Mouse (Mus musculus) CH12.LX (cell line): ENCODE data around the gene Tmem131l. TPM values are rescaled to one million over a fixed set of nuclear protein-coding genes. Genes with fewer than 3 reads are reported as not detected.

Experiments used
- DNase-seq: peaks from one replicate; pipeline ENCODE4 v3.0.0-alpha.2; 2013; ENCODE audit errors: extremely low read depth
- H3K27ac ChIP-seq: 2 replicates; pipeline ENCODE4 v1.5.1; 2012; ENCODE audit warnings: low read depth, mild to moderate bottlenecking, control low read depth, moderate library complexity; ENCODE audit not compliant: insufficient read depth
- H3K27me3 ChIP-seq: replicated peaks from 2 replicates; pipeline ENCODE3; 2012; ENCODE audit warnings: inconsistent platforms
- H3K36me3 ChIP-seq, 2 experiments: replicated peaks in 1 of 2; 2 replicates each; pipeline versions ENCODE3 to v1.6.1; 2012; ENCODE audit warnings: inconsistent platforms in 1 of 2, low read length in 1 of 2, mild to moderate bottlenecking in 1 of 2, mixed read lengths in 1 of 2, moderate library complexity in 1 of 2; ENCODE audit not compliant: control insufficient read depth in 1 of 2, insufficient read depth in 1 of 2
- H3K4me1 ChIP-seq, 2 experiments: 2 replicates each; pipeline ENCODE4 v1.6.1; 2012; ENCODE audit warnings: inconsistent platforms in 1 of 2, moderate library complexity in 1 of 2; ENCODE audit not compliant: insufficient read depth in 2 of 2, control insufficient read depth in 1 of 2
- H3K4me2 ChIP-seq: 2 replicates; pipeline ENCODE4 v1.6.1; 2012; ENCODE audit warnings: low read depth, mild to moderate bottlenecking, control low read depth; ENCODE audit not compliant: poor library complexity, insufficient read depth, severe bottlenecking
- H3K4me3 ChIP-seq, 3 experiments: fragments of 150-350 bp in 1 of 3; sonication (generic) in 1 of 3; replicated peaks in 1 of 3; 2 replicates each; pipeline versions ENCODE3 to v1.5.1; 2011 to 2012; ENCODE audit warnings: low read depth in 2 of 3, low read length in 2 of 3, mild to moderate bottlenecking in 2 of 3, moderate library complexity in 2 of 3, control low read depth in 1 of 3, improper control_type of control experiment in 1 of 3, inconsistent platforms in 1 of 3, mixed read lengths in 1 of 3; ENCODE audit not compliant: poor library complexity in 1 of 3
- H3K79me2 ChIP-seq: replicated peaks from 2 replicates; pipeline ENCODE4 v1.6.1; 2012; ENCODE audit warnings: mild to moderate bottlenecking, moderate library complexity; ENCODE audit not compliant: control insufficient read depth, poor library complexity, insufficient read depth, severe bottlenecking; ENCODE audit errors: extremely low read depth
- H3K9ac ChIP-seq: 2 replicates; pipeline ENCODE4 v1.6.1; 2012; ENCODE audit warnings: low read depth, mild to moderate bottlenecking, control low read depth, moderate library complexity; ENCODE audit not compliant: insufficient read depth
- H3K9me3 ChIP-seq: replicated peaks from 2 replicates; pipeline ENCODE3; 2012; ENCODE audit warnings: low read length, inconsistent platforms, mixed read lengths
- BHLHE40 ChIP-seq: IDR thresholded peaks from 2 replicates; pipeline ENCODE4 v1.6.1; 2011; ENCODE audit warnings: mild to moderate bottlenecking, low read depth, low read length, improper control_type of control experiment
- CHD2 ChIP-seq: IDR thresholded peaks from 2 replicates; pipeline ENCODE4 v1.6.1; 2011; ENCODE audit warnings: low read length, improper control_type of control experiment
- CTCF ChIP-seq, 2 experiments: IDR thresholded peaks in 1 of 2; conservative IDR thresholded peaks in 1 of 2; 2 replicates each; pipeline ENCODE4 v1.5.1; 2011 to 2012; ENCODE audit warnings: low read depth in 2 of 2, low read length in 2 of 2, improper control_type of control experiment in 1 of 2, inconsistent platforms in 1 of 2, mild to moderate bottlenecking in 1 of 2, moderate library complexity in 1 of 2
- E2F4 ChIP-seq: IDR thresholded peaks from 2 replicates; pipeline ENCODE4 v1.6.1; 2011; ENCODE audit warnings: low read depth, low read length, improper control_type of control experiment; ENCODE audit not compliant: insufficient replicate concordance
- ELF1 ChIP-seq: IDR thresholded peaks from 2 replicates; pipeline ENCODE4 v1.6.1; 2014; ENCODE audit warnings: low read depth, mild to moderate bottlenecking, inconsistent platforms, low read length, improper control_type of control experiment
- ETS1 ChIP-seq: conservative IDR thresholded peaks from 2 replicates; pipeline ENCODE4 v1.6.1; 2012; ENCODE audit warnings: low read depth, mild to moderate bottlenecking, inconsistent platforms, low read length, improper control_type of control experiment, moderate library complexity
- GABPA ChIP-seq: IDR thresholded peaks from 2 replicates; pipeline ENCODE4 v1.6.1; 2012; ENCODE audit warnings: low read depth, low read length, improper control_type of control experiment, inconsistent platforms; ENCODE audit not compliant: insufficient replicate concordance
- HCFC1 ChIP-seq: IDR thresholded peaks from 2 replicates; pipeline ENCODE4 v1.6.1; 2012; ENCODE audit warnings: low read depth, mild to moderate bottlenecking, inconsistent platforms, low read length, improper control_type of control experiment
- KAT2A ChIP-seq: IDR thresholded peaks from 2 replicates; pipeline ENCODE4 v1.6.1; 2012; ENCODE audit warnings: low read length, improper control_type of control experiment, inconsistent platforms; ENCODE audit not compliant: insufficient replicate concordance
- MAX ChIP-seq: IDR thresholded peaks from 2 replicates; pipeline ENCODE4 v1.6.1; 2011; ENCODE audit warnings: low read length, improper control_type of control experiment
- MEF2A ChIP-seq: IDR thresholded peaks from 2 replicates; pipeline ENCODE4 v1.6.1; 2014; ENCODE audit warnings: low read depth, mild to moderate bottlenecking, inconsistent platforms, low read length, improper control_type of control experiment, borderline replicate concordance
- MXI1 ChIP-seq: IDR thresholded peaks from 2 replicates; pipeline ENCODE4 v1.6.1; 2011; ENCODE audit warnings: mild to moderate bottlenecking, low read depth, low read length, improper control_type of control experiment
- MYC ChIP-seq: IDR thresholded peaks from 2 replicates; pipeline ENCODE4 v1.6.1; 2011; ENCODE audit warnings: low read depth, mild to moderate bottlenecking, improper control_type of control experiment, low read length
- NRF1 ChIP-seq: IDR thresholded peaks from 2 replicates; pipeline ENCODE4 v1.6.1; 2014; ENCODE audit warnings: low read depth, mild to moderate bottlenecking, inconsistent platforms, low read length, improper control_type of control experiment, moderate library complexity
- PAX5 ChIP-seq: IDR thresholded peaks from 2 replicates; pipeline ENCODE4 v1.6.1; 2012; ENCODE audit warnings: low read length, inconsistent platforms, mixed read lengths
- POLR2A ChIP-seq: IDR thresholded peaks from 2 replicates; pipeline ENCODE4 v1.6.1; 2011; ENCODE audit warnings: low read depth, mild to moderate bottlenecking, improper control_type of control experiment, low read length
- POLR2AphosphoS2 ChIP-seq: IDR thresholded peaks from 2 replicates; pipeline ENCODE4 v1.6.1; 2011; ENCODE audit warnings: low read depth, low read length, improper control_type of control experiment
- RAD21 ChIP-seq: IDR thresholded peaks from 2 replicates; pipeline ENCODE4 v1.6.1; 2011; ENCODE audit warnings: low read depth, mild to moderate bottlenecking, low read length, improper control_type of control experiment, moderate library complexity
- RCOR1 ChIP-seq: conservative IDR thresholded peaks from 2 replicates; pipeline ENCODE4 v1.6.1; 2012; ENCODE audit warnings: low read depth, mild to moderate bottlenecking, inconsistent platforms, low read length, improper control_type of control experiment
- SIN3A ChIP-seq: IDR thresholded peaks from 2 replicates; pipeline ENCODE4 v1.6.1; 2012; ENCODE audit warnings: low read length, improper control_type of control experiment, inconsistent platforms
- SMC3 ChIP-seq: IDR thresholded peaks from 2 replicates; pipeline ENCODE4 v1.6.1; 2011; ENCODE audit warnings: low read depth, low read length, improper control_type of control experiment
- TBP ChIP-seq: conservative IDR thresholded peaks from 2 replicates; pipeline ENCODE4 v1.6.1; 2011; ENCODE audit warnings: low read depth, low read length, improper control_type of control experiment
- TCF12 ChIP-seq: IDR thresholded peaks from 2 replicates; pipeline ENCODE4 v1.6.1; 2014; ENCODE audit warnings: low read depth, mild to moderate bottlenecking, inconsistent platforms, low read length, improper control_type of control experiment
- UBTF ChIP-seq: IDR thresholded peaks from 2 replicates; pipeline ENCODE4 v1.6.1; 2012; ENCODE audit warnings: low read depth, mild to moderate bottlenecking, inconsistent platforms, low read length, improper control_type of control experiment, moderate library complexity
- USF1 ChIP-seq: IDR thresholded peaks from 2 replicates; pipeline ENCODE4 v1.6.1; 2014; ENCODE audit warnings: low read depth, mild to moderate bottlenecking, inconsistent platforms, low read length, improper control_type of control experiment
- ZC3H11A ChIP-seq: IDR thresholded peaks from 2 replicates; pipeline ENCODE4 v1.6.1; 2012; ENCODE audit warnings: low read depth, mild to moderate bottlenecking, inconsistent platforms, low read length, improper control_type of control experiment
- ZKSCAN1 ChIP-seq: IDR thresholded peaks from 2 replicates; pipeline ENCODE4 v1.6.1; 2012; ENCODE audit warnings: low read depth, inconsistent platforms, low read length, improper control_type of control experiment, borderline replicate concordance
- ZNF384 ChIP-seq: IDR thresholded peaks from 2 replicates; pipeline ENCODE4 v1.6.1; 2012; ENCODE audit warnings: low read depth, low read length, improper control_type of control experiment, inconsistent platforms
- dilution Hi-C: fragments of 300-500 bp; cut with MboI; formaldehyde crosslinking; loops from 2 replicates; pipeline ENCODE4 v1.14.3; 2020; ENCODE audit warnings: low sequenced_read_pairs; ENCODE audit not compliant: extremely low pct_unique_long_range_greater_than_20kb, extremely low pct_ligation_motif_present
- in situ Hi-C: fragments of 300-500 bp; cut with MboI; formaldehyde crosslinking; loops from 3 replicates; pipeline ENCODE4 v1.14.3; 2019; ENCODE audit warnings: low sequenced_read_pairs, low pct_ligation_motif_present, low pct_unique_long_range_greater_than_20kb, mixed read lengths
- polyA plus RNA-seq: library from polyadenylated mRNA; unstranded; fragments of >175 nt; gene quantifications from 2 replicates; pipeline ENCODE4 v1.2.1, GENCODE M21; 2012; ENCODE audit warnings: low read depth; ENCODE audit not compliant: insufficient read length
- total RNA-seq, 2 experiments: library from RNA; depleted of rRNA; stranded (reverse); fragments of 300-350 nt in 1 of 2; fragments of >200 nt in 1 of 2; gene quantifications; 2 replicates each; pipeline ENCODE4 v1.2.3; 2012 to 2014

The Tmem131l gene
- total and polyA plus RNA-seq, 3 experiments, result 32.7 to 89.7 (median 37.1) TPM

- in situ Hi-C loops, result loop anchor here (25.0 kb wide), 1 partner anchor 252 kb away; the partner anchor contains the start of gene Trim2
- dilution Hi-C loops, result no loop called here
These were observed 20.2 kb upstream of the Tmem131l start for GRCm38 (mm10) chr3:84060128-84060527.

GRCm38 (mm10) chr3:84059676-84060075, 19.7 kb upstream of the Tmem131l start:
- Histone ChIP-seq H3K9ac (no peak overlapping the region), H3K4me2 (no peak overlapping the region), H3K9me3 (peaks cover 3% of the 10 kb centered on the region), H3K4me3 (no peak overlapping the region), H3K4me1 (peaks cover 13 to 31% of the 10 kb centered on the region in 2 experiments), H3K27me3 (no peaks in the 10 kb centered on the region), H3K79me2 (no peaks in the 10 kb centered on the region), H3K36me3 (no peaks in the 10 kb centered on the region), H3K27ac (no peak overlapping the region)
- no peak for TF ChIP-seq RCOR1
- no peak for TF ChIP-seq NRF1
- TF ChIP-seq HCFC1, result no peak
- no peak for TF ChIP-seq ZNF384
- no peak for TF ChIP-seq MYC
- no peak for TF ChIP-seq CHD2
- no peak for TF ChIP-seq POLR2AphosphoS2
- no peak for TF ChIP-seq ZC3H11A
- no peak for TF ChIP-seq POLR2A
- no peak for TF ChIP-seq CTCF (conservative IDR thresholded peaks at IDR 0.05 in 1 of 2, IDR thresholded peaks at IDR 0.05 in 1 of 2; ENCODE audit: low read depth in 2 of 2, low read length in 2 of 2)
- no peak for TF ChIP-seq MEF2A
- no peak for TF ChIP-seq MAX
- TF ChIP-seq UBTF, result no peak
- no peak for TF ChIP-seq ETS1
- no peak for TF ChIP-seq BHLHE40
- TF ChIP-seq ELF1, result no peak
- no peak for TF ChIP-seq E2F4
- no peak for DNase-seq
- in situ Hi-C loops, result loop anchor here (25.0 kb wide), 1 partner anchor 253 kb away; the partner anchor contains the start of gene Trim2
- dilution Hi-C loops, result no loop called here

More at GRCm38 (mm10) chr3:84060128-84060527, 20.2 kb upstream of the Tmem131l start:
- Histone ChIP-seq H3K27me3 (no peaks in the 10 kb centered on the region), H3K9ac (no peak overlapping the region), H3K4me1 (peaks cover 13 to 36% of the 10 kb centered on the region in 2 experiments), H3K27ac (no peak overlapping the region), H3K79me2 (no peaks in the 10 kb centered on the region), H3K9me3 (peaks cover 3% of the 10 kb centered on the region), H3K4me3 (no peak overlapping the region), H3K36me3 (no peaks in the 10 kb centered on the region), H3K4me2 (no peak overlapping the region)
- TF ChIP-seq SIN3A (no peak), PAX5 (no peak), GABPA (no peak), TBP (no peak), RAD21 (no peak), CTCF (conservative IDR thresholded peaks at IDR 0.05 in 1 of 2, IDR thresholded peaks at IDR 0.05 in 1 of 2; ENCODE audit: low read depth in 2 of 2, low read length in 2 of 2) (no peak), MAX (no peak), ZKSCAN1 (no peak), MYC (no peak), SMC3 (no peak), TCF12 (no peak), MXI1 (no peak), USF1 (no peak), POLR2AphosphoS2 (no peak), KAT2A (no peak), ZC3H11A (no peak)
- no peak for DNase-seq
